Mouse (Mus musculus) cerebellum, postnatal 4 days (tissue): ENCODE measurements around the gene Cntnap4.
"Not testable (repeated sequence)": the region's sequence is repeated elsewhere in the genome, so short reads cannot be mapped to it uniquely, and the experiment has no call there.

Experiments
- DNase-seq, 2 experiments: peaks; one replicate each; pipeline ENCODE4 v3.0.0; 2022; ENCODE audit warnings: low spot score in 2 of 2, mixed read lengths in 1 of 2

Gene Cntnap4

GRCm38 (mm10) chr8:112724918-112725317, 155.1 kb downstream of the Cntnap4 start:
- DNase-seq = no peak

- DNase-seq = no peak
These were observed 161.0 kb downstream of the Cntnap4 start for GRCm38 (mm10) chr8:112730583-112731432.

DNA sequence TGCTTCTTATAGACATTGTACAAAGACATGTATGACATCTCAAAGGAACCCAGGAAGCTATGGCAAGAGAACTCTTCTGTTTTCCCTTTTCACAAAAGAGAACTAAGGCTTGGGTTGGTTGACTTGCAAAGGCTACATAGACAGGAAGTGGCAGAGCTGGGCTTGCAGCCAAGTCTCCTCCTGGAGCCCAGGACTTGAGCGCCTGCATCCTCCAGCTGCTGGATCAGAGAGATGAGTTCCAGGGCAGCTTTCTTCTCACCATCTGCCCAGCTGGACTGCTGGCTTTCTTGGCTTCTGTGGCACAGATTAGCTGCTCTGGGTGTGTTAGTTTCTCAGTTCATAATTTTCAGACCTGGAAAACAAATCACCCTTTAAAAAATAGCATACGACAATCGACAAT, 165.7 kb downstream of the Cntnap4 start:
- peak in 1 of 2 experiments; percentile 75 for DNase-seq

GRCm38 (mm10) chr8:112743331-112743730, 173.5 kb downstream of the Cntnap4 start:
- DNase-seq = no peak

GRCm38 (mm10) chr8:112747296-112747695, 177.5 kb downstream of the Cntnap4 start:
- DNase-seq = no peak

DNA sequence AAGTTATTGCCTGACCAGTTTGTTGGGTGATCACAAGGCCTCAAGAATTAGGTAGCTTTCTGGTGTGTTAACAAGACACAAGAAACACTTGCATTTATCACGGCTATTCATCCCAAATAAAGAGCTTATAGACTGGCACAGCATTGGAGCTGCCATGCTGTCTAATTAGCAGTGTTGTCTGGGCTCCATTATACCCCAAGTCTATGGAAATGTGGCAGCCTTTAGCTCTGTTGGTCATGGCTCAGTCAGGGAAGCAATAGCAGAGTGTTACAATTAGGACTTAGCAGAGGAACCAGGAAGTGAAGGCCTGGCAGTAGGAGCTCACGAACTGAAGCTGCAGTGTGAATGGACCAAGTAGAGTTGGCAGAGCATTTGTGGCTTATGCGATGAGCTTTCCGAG, 185.3 kb downstream of the Cntnap4 start:
- DNase-seq = no peak

GRCm38 (mm10) chr8:112803058-112803457, 233.2 kb downstream of the Cntnap4 start:
- DNase-seq = no peak

- DNase-seq = no peak
These were observed 239.5 kb downstream of the Cntnap4 start for GRCm38 (mm10) chr8:112809382-112809781.

- no peak for DNase-seq
These were observed 271.2 kb downstream of the Cntnap4 start for GRCm38 (mm10) chr8:112841057-112841456.

GRCm38 (mm10) chr8:112849541-112849940, 279.7 kb downstream of the Cntnap4 start:
- not testable (repeated sequence) for DNase-seq

- peak; percentile 66 to 86 for DNase-seq
These were observed 336.7 kb downstream of the Cntnap4 start for GRCm38 (mm10) chr8:112906458-112907112.

- DNase-seq = peak in 1 of 2 experiments; percentile 63
These were observed 339.7 kb downstream of the Cntnap4 start for GRCm38 (mm10) chr8:112909527-112909926.

GRCm38 (mm10) chr8:112911422-112911821, 341.6 kb downstream of the Cntnap4 start:
- no peak for DNase-seq

DNA sequence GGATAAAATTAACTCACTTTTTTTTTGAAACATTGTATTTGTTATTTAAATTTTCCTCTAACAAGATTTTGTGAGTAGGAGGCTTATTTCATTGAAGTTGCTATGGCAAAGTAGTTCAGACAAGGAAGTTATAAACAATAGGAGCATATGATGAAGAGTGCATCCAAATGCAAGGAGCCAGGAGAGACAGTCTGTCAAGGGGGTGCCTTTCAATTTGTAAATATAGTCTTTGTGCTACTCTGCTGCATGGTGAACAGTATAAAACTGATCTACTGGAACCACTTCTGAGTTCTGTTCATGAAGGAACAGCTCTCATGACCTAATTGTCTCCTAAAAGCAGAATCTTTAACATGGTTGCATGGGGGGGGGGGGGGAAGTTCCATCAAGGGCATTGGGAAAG, 352.3 kb downstream of the Cntnap4 start:
- no peak for DNase-seq

DNA sequence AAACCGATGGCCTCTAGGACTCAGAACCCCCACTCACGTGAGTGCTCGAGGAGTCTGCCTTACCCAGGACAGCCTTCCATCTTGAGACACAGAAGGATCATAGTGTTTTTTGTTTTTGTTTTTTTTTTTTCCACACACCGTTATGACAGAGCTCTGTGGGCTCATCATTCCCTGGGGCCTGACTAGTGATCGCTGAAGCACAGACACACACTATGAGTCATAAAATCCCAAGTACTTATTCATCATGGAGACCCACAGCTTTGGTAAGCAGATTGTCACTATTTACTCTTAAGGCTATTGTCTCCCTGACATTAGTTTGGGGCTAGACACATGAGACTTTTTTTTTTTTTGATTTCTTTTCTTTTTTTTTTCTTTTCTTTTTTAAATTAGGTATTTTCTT, 352.9 kb downstream of the Cntnap4 start:
- DNase-seq = no peak
